Mouse (Mus musculus) heart, postnatal 0 days (tissue): ENCODE data around the gene Gja10. TPM values are rescaled to one million over a fixed set of nuclear protein-coding genes. Genes with fewer than 3 reads are reported as not detected.

ENCODE experiments used
- ATAC-seq: fragments of 200-750 bp; cut with Nextera tagmentation; 2 replicates; pipeline ENCODE4 v1.8.0; 2017; ENCODE audit warnings: low read depth, moderate number of reproducible peaks, moderate library complexity; ENCODE audit not compliant: insufficient read depth
- DNase-seq: peaks from one replicate; pipeline ENCODE4 v3.0.0-alpha.2; 2016; ENCODE audit warnings: low spot score
- H3K27ac ChIP-seq: fragments of 300-500 bp; sonication (generic); 2 replicates; pipeline ENCODE4 v1.5.1; 2014; ENCODE audit warnings: low read depth, mild to moderate bottlenecking
- H3K27me3 ChIP-seq: fragments of 300-500 bp; sonication (generic); 2 replicates; pipeline ENCODE4 v1.6.1; 2014; ENCODE audit warnings: low read length, mixed read lengths; ENCODE audit not compliant: control insufficient read depth, insufficient read depth
- H3K36me3 ChIP-seq: fragments of 300-500 bp; sonication (generic); replicated peaks from 2 replicates; pipeline ENCODE4 v1.6.1; 2014; ENCODE audit warnings: low read length, mixed read lengths; ENCODE audit not compliant: control insufficient read depth, insufficient read depth
- H3K4me1 ChIP-seq: fragments of 300-500 bp; sonication (generic); 2 replicates; pipeline ENCODE4 v1.6.1; 2014; ENCODE audit warnings: antibody characterized with exemption; ENCODE audit not compliant: control insufficient read depth, insufficient read depth
- H3K4me2 ChIP-seq: fragments of 300-500 bp; sonication (generic); 2 replicates; pipeline ENCODE4 v1.6.1; 2014; ENCODE audit warnings: low read depth, mild to moderate bottlenecking, low read length, moderate library complexity
- H3K4me3 ChIP-seq: fragments of 300-500 bp; sonication (generic); 2 replicates; pipeline ENCODE4 v1.5.1; 2014; ENCODE audit warnings: low read depth, low read length
- H3K9ac ChIP-seq: fragments of 300-500 bp; sonication (generic); replicated peaks from 2 replicates; pipeline ENCODE4 v1.6.1; 2014; ENCODE audit warnings: low read depth, low read length, mixed read lengths
- H3K9me3 ChIP-seq: fragments of 300-500 bp; sonication (generic); replicated peaks from 2 replicates; pipeline ENCODE4 v1.6.1; 2016; ENCODE audit warnings: low read length; ENCODE audit not compliant: control insufficient read depth
- CTCF ChIP-seq: IDR thresholded peaks from 2 replicates; pipeline ENCODE4 v1.5.1; 2016; ENCODE audit warnings: antibody characterized with exemption, control low read depth, low read depth
- EP300 ChIP-seq: IDR thresholded peaks from 2 replicates; pipeline ENCODE4 v1.6.1; 2016; ENCODE audit warnings: antibody characterized with exemption, low read depth
- WGBS: fragments of 180-500 bp; shearing (Covaris S2); extraction: QIAGEN DNeasy Blood & Tissue Kit; methylation state at CpG from one replicate; pipeline ENCODE4 v1.1.7; 2014; 5-methylcytosine and 5-hydroxymethylcytosine counted together
- polyA plus RNA-seq: library from polyadenylated mRNA; unstranded; fragments of >200 nt; fragmentation: Nextera tagmentation; extraction: Ambion mirVana; gene quantifications from 2 replicates; pipeline ENCODE4 v1.2.1, GENCODE M21; 2015
- total RNA-seq: library from RNA; depleted of rRNA; stranded (reverse); fragments of >200 nt; gene quantifications from 2 replicates; pipeline ENCODE4 v1.2.3, GENCODE M21; 2014; ENCODE audit warnings: low replicate concordance

Gja10 gene
- total and polyA plus RNA-seq, 2 experiments from 2014 or later, result not detected

DNA sequence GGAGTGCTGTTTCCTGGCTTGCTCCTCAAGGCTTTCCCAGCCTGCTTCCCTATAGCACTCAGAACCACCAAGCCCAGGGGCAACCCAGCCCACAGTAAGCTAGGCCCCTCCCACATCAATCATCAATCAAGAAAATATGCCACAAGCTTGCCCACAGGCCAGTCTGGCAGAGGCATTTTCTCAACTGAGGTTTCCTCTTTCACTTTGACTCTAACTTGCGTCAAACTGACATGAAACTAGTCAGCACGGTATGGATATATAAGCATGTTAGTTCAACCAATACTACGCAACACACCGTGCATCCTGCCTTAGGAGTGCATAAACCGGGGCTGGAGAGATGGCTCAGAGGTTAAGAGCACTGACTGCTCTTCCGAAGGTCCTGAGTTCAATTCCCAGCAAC is 14.3 kb downstream of the Gja10 start:
- H3K27me3 ChIP-seq, result no peaks in the 10 kb centered on the region
- no peaks in the 10 kb centered on the region for H3K4me1 ChIP-seq
- ATAC-seq, result no peak
- no peak overlapping the region for H3K4me2 ChIP-seq
- WGBS, result 81% methylated on average over 6 of the region's 6 CpGs
- no peak overlapping the region for H3K9ac ChIP-seq
- H3K27ac ChIP-seq, result no peak overlapping the region
- no peak for DNase-seq
- TF ChIP-seq EP300 (no peak), CTCF (no peak)
- no peak overlapping the region for H3K4me3 ChIP-seq
- no peaks in the 10 kb centered on the region for H3K36me3 ChIP-seq
- H3K9me3 ChIP-seq, result no peaks in the 10 kb centered on the region

DNA sequence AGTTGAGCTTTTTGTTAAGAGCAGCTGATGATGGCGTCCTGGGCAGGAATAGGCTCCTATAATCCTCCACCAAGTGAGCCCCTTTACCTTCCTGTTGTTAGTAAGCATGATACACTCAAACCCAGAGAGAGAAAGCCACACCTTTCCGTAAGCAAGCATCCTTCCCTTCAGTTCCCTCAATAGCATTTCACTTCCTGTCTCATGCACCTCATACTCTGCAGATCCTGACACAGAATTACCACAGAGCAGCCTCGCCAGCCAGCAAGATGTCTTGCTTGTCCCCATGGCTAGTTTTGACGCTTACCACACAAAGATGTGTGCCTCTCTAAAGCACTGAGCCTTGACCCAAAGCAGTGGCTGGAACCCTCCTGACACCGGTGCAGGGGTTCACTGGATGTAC is 15.0 kb downstream of the Gja10 start:
- H3K36me3 ChIP-seq, result no peaks in the 10 kb centered on the region
- no peaks in the 10 kb centered on the region for H3K9me3 ChIP-seq
- no peak overlapping the region for H3K9ac ChIP-seq
- DNase-seq, result no peak
- H3K4me2 ChIP-seq, result no peak overlapping the region
- no peak overlapping the region for H3K27ac ChIP-seq
- TF ChIP-seq EP300 (no peak), CTCF (no peak)
- no peaks in the 10 kb centered on the region for H3K4me1 ChIP-seq
- H3K27me3 ChIP-seq, result no peaks in the 10 kb centered on the region
- no peak overlapping the region for H3K4me3 ChIP-seq
- 74% methylated on average over 5 of the region's 5 CpGs for WGBS
- no peak for ATAC-seq

DNA sequence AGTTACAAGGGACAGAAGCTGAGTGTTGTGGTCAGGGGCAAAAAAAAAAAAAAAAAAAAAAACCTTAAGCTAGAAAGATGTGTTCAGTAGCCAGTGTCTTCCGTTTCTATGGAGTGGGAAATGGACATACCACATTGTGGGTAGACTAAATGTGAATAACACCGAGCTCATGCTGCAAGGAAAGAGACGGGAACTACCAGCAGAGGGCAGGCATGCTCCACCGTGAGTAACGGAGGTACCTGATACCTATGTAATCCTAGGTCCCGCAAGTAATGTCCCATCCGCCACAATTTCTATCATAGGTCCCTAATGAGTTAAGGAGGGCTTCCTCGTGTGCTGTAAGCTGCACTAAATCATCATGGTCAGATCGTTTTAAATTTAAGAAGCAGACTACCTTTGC is 16.0 kb downstream of the Gja10 start:
- Histone ChIP-seq H3K27me3 (no peaks in the 10 kb centered on the region), H3K36me3 (no peaks in the 10 kb centered on the region), H3K9ac (no peak overlapping the region), H3K27ac (no peak overlapping the region), H3K4me1 (no peaks in the 10 kb centered on the region), H3K9me3 (no peaks in the 10 kb centered on the region), H3K4me2 (no peak overlapping the region), H3K4me3 (no peak overlapping the region)
- peak; percentile 40 for DNase-seq
- WGBS, result 16% methylated on average over 9 of the region's 9 CpGs
- no peak for TF ChIP-seq EP300
- peak; percentile 75 for TF ChIP-seq CTCF
- no peak for ATAC-seq

DNA sequence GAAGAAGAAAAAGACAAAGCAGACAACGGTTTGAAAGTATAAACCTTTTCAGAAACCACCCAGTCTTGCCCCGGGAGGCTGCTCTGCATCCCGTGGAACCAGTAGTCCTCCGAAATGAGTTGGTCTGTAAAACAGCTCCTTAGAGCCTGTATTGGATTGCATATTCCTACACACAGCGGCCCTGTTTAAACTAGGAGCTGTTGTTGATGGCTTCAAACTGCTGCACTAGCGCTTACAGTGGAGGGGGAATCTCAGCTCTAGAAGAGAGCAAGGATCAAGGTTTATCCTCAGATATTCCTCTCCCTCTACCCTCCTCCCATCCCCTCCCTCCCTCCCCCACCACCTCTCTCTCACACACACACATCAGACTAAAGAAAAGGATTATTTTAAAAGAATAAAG is 18.4 kb downstream of the Gja10 start:
- Histone ChIP-seq H3K4me1 (no peaks in the 10 kb centered on the region), H3K4me3 (no peak overlapping the region), H3K9ac (no peak overlapping the region), H3K27ac (no peak overlapping the region), H3K9me3 (no peaks in the 10 kb centered on the region), H3K27me3 (no peaks in the 10 kb centered on the region), H3K36me3 (0 out of 2 replicates have a peak, but pooled peaks cover 10% of the 10 kb centered on the region), H3K4me2 (no peak overlapping the region)
- WGBS, result 71% methylated on average over 6 of the region's 6 CpGs
- DNase-seq (no peak), ATAC-seq (no peak)
- TF ChIP-seq EP300, result no peak
- TF ChIP-seq CTCF, result no peak

DNA sequence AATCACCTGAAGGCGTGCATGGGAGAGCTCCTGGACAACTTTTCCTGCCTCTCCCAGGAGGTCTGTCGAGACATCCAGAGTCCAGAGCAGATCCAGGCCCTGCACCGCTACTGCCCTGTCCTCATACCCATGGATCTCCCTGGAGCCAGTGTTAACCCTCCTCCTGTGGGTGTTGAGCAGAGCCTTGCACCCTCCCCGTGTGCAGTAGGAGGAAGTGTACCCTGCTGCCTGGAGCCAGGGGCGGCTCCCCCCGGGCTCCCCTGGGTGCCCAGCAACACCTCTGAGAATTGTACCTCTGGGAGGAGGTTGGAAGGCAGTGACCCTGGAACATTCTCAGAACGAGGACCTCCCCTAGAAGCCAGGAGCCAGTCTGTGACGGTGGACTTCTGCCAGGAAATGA is 22.7 kb downstream of the Gja10 start:
- 67% methylated on average over 8 of the region's 8 CpGs for WGBS
- no peak overlapping the region for H3K9ac ChIP-seq
- H3K9me3 ChIP-seq, result no peaks in the 10 kb centered on the region
- ATAC-seq (no peak), DNase-seq (no peak)
- no peak overlapping the region for H3K4me3 ChIP-seq
- peaks cover 25% of the 10 kb centered on the region; the same call in 1 of the 2 replicates for H3K36me3 ChIP-seq
- H3K27me3 ChIP-seq, result no peaks in the 10 kb centered on the region
- H3K4me1 ChIP-seq, result no peaks in the 10 kb centered on the region
- TF ChIP-seq CTCF (no peak), EP300 (no peak)
- H3K27ac ChIP-seq, result no peak overlapping the region
- no peak overlapping the region for H3K4me2 ChIP-seq

DNA sequence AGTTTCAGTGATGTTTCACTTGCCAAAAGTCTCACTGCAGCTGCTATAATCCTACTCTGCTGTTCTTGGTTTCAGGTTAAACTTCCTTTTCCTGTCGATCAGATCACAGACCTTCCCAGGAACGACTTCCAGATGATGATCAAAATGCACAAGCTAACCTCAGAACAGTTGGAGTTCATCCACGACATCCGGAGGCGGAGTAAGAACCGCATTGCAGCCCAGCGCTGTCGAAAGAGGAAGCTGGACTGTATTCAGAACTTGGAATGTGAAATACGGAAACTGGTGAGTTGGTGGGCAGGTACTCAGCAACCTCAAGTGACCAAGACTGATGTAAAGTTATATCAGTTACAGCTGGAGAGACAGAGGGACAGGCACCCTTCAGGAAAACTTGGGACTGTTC is 27.4 kb downstream of the Gja10 start:
- 65% methylated on average over 9 of the region's 9 CpGs for WGBS
- Histone ChIP-seq H3K36me3 (peaks cover 20% of the 10 kb centered on the region; the same call in 1 of the 2 replicates), H3K27me3 (no peaks in the 10 kb centered on the region), H3K9me3 (no peaks in the 10 kb centered on the region), H3K27ac (no peak overlapping the region), H3K9ac (no peak overlapping the region), H3K4me2 (no peak overlapping the region), H3K4me1 (no peaks in the 10 kb centered on the region), H3K4me3 (no peak overlapping the region)
- no peak for ATAC-seq
- DNase-seq, result no peak
- TF ChIP-seq EP300 (no peak), CTCF (no peak)
